Mouse (Mus musculus) C2C12 (cell line): ENCODE measurements around the gene Dmrta2. TPM values are rescaled to one million over a fixed set of nuclear protein-coding genes. Genes with fewer than 3 reads are reported as not detected.

Source experiments
- H3K27me3 ChIP-seq: one replicate; pipeline ENCODE4 v1.6.1; 2011; ENCODE audit not compliant: control insufficient read depth, insufficient read depth, insufficient read length
- H3K36me3 ChIP-seq: one replicate; pipeline ENCODE4 v1.6.1; 2011; ENCODE audit not compliant: control insufficient read depth, insufficient read depth
- H3K4me3 ChIP-seq: one replicate; pipeline ENCODE4 v1.5.1; 2011; ENCODE audit warnings: mild to moderate bottlenecking, control low read depth; ENCODE audit not compliant: poor library complexity, insufficient read depth, severe bottlenecking
- H3K79me2 ChIP-seq: one replicate; pipeline ENCODE4 v1.6.1; 2011; ENCODE audit not compliant: control insufficient read depth, insufficient read depth
- H3K79me3 ChIP-seq: one replicate; pipeline ENCODE4 v1.6.1; 2011; ENCODE audit warnings: low read depth, control low read depth
- H3ac ChIP-seq: one replicate; pipeline ENCODE3; 2011; ENCODE audit warnings: low read depth; ENCODE audit not compliant: control insufficient read depth, insufficient read length
- CEBPB ChIP-seq: IDR thresholded peaks from one replicate; pipeline ENCODE4 v1.6.1; 2011; ENCODE audit warnings: low read depth, mild to moderate bottlenecking, control low read depth, moderate library complexity
- CTCF ChIP-seq: IDR thresholded peaks from one replicate; pipeline ENCODE4 v1.5.1; 2011; ENCODE audit not compliant: control insufficient read depth, insufficient read depth, insufficient read length
- FOSL1 ChIP-seq: IDR thresholded peaks from one replicate; pipeline ENCODE4 v1.8.0; 2011; ENCODE audit warnings: mild to moderate bottlenecking, low read length; ENCODE audit not compliant: poor library complexity, insufficient read depth, severe bottlenecking
- MAX ChIP-seq: IDR thresholded peaks from one replicate; pipeline ENCODE4 v1.6.1; 2011; ENCODE audit warnings: mild to moderate bottlenecking, control low read depth
- MYOD1 ChIP-seq: IDR thresholded peaks from one replicate; pipeline ENCODE4 v1.6.1; 2011; ENCODE audit warnings: low read depth; ENCODE audit not compliant: control insufficient read depth, insufficient read length
- MYOG ChIP-seq: IDR thresholded peaks from one replicate; pipeline ENCODE4 v1.6.1; 2011; ENCODE audit not compliant: control insufficient read depth, insufficient read length; ENCODE audit errors: extremely low read depth
- USF1 ChIP-seq: IDR thresholded peaks from one replicate; pipeline ENCODE4 v1.6.1; 2011; ENCODE audit warnings: low read depth, mild to moderate bottlenecking, control low read depth, moderate library complexity
- polyA plus RNA-seq: library from polyadenylated mRNA; unstranded; fragments of >200 nt; fragmentation: generic; extraction: Trizol; gene quantifications from one replicate; pipeline ENCODE4 v1.2.1, GENCODE M21; 2012; ENCODE audit warnings: missing spikeins

The Dmrta2 gene
- polyA plus RNA-seq, 1 experiment = 6.7 TPM

DNA sequence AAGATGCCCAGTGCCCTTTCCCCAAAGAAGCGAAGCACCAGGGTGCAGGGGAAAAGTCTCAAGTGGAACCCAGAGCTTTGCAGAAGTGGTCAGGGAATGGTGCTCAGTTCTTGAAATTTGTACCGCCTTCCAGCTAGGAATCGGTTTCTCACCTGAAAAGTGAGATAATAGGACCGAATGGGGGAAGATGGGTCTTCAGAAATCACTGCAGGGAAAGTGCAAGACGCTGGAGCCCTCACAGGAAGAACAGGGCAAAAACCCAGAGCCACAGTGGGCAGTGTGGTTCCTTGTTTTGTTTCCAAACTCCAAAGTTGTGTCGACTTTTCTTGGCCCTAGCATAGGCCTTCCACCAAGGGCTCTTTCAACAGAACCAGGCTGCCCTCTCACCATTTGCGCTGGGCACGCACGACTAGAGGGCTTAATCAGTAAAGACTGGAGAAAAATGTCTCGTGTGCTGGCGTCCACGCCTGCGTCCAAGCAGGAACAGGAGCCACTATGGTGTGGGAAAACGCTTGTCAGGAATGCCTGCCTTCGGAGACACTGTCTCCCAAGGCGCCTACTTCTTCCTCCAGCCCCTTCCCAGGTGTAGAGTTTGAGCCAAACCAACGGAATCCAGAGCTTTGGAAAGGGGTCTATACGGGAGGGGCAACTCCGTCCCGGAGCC, 3.7 kb upstream of the Dmrta2 start:
- H3ac ChIP-seq = no peak overlapping the region
- H3K27me3 ChIP-seq = peaks cover 5% of the 10 kb centered on the region
- H3K4me3 ChIP-seq = no peak overlapping the region

DNA sequence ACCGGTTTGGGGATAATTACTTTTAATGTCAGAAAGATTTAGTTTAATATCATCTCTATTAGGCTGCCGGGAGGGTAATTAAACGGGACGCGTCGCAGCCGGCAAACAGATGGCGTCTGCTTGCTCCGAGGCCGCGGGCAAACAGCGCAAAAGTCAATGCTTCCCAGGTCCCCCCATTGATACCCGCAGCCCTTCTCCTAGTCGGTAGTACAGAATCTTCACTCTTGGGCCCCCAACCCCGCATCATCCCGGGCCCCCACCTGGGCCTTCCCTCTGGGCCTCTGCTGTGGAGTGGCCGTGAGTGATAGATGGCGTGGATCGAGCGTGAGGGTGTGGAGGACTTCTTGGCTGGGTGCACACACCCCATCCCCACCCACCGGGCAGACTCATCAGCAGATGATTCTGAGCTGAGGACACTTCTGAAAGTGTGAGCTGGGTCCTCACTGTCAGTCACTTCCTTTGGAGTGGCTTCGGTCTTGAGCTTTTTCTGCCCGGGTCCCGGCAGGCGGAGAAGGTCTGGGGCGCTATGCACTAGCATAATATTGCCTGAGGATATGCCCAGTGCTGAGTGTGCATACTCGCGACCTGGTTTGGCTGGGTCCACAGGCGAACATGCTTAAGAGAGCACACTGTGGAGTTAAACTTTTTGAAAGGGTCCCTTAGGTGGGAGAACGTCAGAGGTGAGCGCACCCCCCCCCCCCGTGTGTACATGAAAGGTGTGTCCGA, 3.0 kb upstream of the Dmrta2 start:
- H3K4me3 ChIP-seq = no peak overlapping the region
- TF ChIP-seq MAX (no peak), CTCF (no peak), MYOG (no peak), FOSL1 (no peak), CEBPB (no peak), USF1 (no peak), MYOD1 (no peak)

More for the DNA sequence above, 3.7 kb upstream of the Dmrta2 start:
- Histone ChIP-seq H3K79me3 (no peaks in the 10 kb centered on the region), H3K36me3 (no peaks in the 10 kb centered on the region), H3K79me2 (peaks cover 10% of the 10 kb centered on the region)
- TF ChIP-seq MYOD1 (no peak), USF1 (no peak), FOSL1 (no peak), CEBPB (no peak), CTCF (no peak), MAX (no peak), MYOG (no peak)

DNA sequence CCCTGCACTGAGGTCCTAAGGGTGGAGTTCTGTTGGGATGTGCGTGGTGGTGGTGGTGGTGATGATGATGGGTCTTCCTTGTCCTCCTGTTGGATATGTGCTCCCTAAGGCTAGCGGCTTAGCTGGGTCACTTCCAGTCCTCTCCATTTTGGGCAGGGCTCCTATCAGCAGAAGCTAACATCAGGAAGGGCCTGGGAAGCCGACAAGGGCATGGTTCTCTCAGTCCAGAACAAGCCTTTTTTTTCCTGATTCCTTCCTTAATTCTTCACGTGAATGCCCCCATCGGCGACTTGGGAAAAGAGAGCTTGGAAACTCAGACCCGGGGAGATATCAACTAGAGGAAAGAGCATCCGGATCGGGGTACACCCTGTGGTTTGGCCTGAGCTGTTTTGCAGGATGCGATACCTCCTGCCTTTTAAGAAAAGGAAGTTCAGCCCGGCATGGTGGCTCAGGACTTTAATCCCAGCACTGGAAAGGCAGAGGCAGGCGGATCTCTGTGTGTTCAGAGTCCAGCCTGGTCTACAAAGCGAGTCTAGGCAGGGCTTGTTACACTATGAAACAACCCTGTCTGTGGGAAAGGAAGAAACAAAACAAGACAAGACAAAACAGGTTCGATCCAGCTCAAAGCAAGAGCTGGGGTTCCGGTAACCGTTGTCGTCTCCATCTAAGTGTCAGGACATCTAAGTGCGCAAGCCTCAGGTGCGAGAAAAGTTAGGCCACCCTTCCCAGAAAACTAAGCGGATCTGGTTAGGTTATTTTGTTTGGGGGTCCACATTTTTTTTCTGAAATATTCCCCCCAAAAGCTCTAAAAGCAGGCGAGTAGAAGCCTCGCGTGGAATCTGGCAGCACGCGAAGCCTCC, 2.2 kb upstream of the Dmrta2 start:
- Histone ChIP-seq H3K27me3 (peaks cover 5% of the 10 kb centered on the region), H3K4me3 (no peak overlapping the region), H3K79me3 (no peaks in the 10 kb centered on the region), H3ac (no peak overlapping the region), H3K36me3 (no peaks in the 10 kb centered on the region), H3K79me2 (peaks cover 10% of the 10 kb centered on the region)
- TF ChIP-seq FOSL1 (no peak), MYOD1 (no peak), CEBPB (no peak), MAX (no peak), CTCF (no peak), MYOG (no peak), USF1 (no peak)

More for the DNA sequence above, 3.0 kb upstream of the Dmrta2 start:
- Histone ChIP-seq H3K27me3 (peaks cover 5% of the 10 kb centered on the region), H3ac (no peak overlapping the region), H3K79me2 (peaks cover 10% of the 10 kb centered on the region), H3K79me3 (no peaks in the 10 kb centered on the region), H3K36me3 (no peaks in the 10 kb centered on the region)

DNA sequence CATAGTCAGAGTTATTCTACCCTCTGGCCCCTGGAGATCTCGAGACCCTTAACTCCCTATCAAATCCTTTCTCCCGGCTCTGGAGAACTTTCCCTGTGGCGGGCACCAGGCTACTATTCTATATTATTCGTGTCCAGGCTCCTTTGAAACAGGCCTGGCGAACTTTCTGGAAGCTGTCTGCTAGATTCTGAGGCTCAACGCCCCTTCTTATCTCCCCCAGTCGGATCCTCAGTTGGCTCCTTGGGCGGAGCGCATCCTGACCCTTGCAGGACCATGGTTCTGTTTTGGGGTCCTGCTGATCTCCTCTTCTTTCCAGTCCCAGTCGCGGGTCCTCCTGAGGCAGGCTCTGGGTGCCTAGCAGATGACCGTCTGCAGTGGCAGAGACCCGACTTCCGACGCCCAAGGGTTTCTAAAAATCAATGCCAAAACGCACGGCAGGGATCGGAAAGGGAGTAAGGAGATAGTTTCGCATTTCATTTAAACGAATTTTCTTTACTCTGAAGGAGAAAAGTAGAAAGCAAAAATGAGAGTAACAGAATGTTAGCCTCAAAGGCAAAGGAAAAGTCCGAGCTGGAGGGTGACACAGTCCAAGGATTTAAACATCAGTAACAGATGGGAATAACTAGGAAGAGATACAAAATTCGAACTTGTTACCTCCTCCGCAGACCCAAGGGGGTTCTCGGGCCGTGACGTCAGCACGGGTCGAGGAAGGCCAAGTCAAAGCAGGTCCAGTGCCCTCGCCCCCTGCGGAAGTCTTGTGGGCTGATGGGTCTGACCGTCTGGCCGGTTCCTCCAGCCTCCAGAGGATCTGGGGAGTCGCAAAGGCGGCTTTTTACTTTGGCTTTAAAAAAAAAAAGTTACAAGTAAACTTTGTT, 1.3 kb upstream of the Dmrta2 start:
- Histone ChIP-seq H3K4me3 (no peak overlapping the region), H3ac (no peak overlapping the region), H3K27me3 (peaks cover 5% of the 10 kb centered on the region), H3K79me3 (no peaks in the 10 kb centered on the region), H3K79me2 (peaks cover 10% of the 10 kb centered on the region), H3K36me3 (no peaks in the 10 kb centered on the region)
- TF ChIP-seq FOSL1 (no peak), MYOD1 (no peak), CTCF (no peak), CEBPB (no peak), USF1 (no peak), MYOG (no peak), MAX (no peak)
